Mouse (Mus musculus): Measurements from ENCODE around the gene Nbas.

Nbas gene

GRCm38 (mm10) chr12:13382046-13382445 lies 113.1 kb downstream of the Nbas start:
- no peak for DNase-seq (ENCODE audit: low read depth in 2 of 2, low spot score in 2 of 2)

DNA sequence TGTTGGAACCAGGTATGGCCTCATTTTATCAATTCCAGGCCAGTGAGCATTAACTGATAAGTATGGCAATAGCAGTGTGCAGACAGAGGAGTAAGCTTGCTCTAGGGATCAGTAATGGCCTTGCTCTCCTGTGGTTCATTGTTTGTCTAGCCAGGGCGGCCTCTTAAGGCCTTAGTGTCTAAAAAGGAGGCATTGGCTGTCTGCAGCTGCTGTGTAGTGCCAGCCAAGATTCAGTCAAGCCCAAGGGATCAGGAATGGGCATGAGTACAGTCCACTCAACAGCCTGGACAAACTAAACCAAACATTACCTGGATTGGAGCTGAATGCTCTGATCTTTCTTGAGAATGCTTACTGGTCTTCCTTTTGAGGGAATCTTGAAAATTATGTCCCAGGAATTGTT lies 120.7 kb downstream of the Nbas start:
- DNase-seq (ENCODE audit: low read depth in 2 of 2, low spot score in 2 of 2), result no peak

- DNase-seq (ENCODE audit: low read depth in 2 of 2, low spot score in 2 of 2), result no peak
Observed at GRCm38 (mm10) chr12:13410191-13410590, 141.3 kb downstream of the Nbas start.

- no peak for DNase-seq (ENCODE audit: low read depth in 2 of 2, low spot score in 2 of 2)
Observed at GRCm38 (mm10) chr12:13418651-13419050, 149.7 kb downstream of the Nbas start.

DNA sequence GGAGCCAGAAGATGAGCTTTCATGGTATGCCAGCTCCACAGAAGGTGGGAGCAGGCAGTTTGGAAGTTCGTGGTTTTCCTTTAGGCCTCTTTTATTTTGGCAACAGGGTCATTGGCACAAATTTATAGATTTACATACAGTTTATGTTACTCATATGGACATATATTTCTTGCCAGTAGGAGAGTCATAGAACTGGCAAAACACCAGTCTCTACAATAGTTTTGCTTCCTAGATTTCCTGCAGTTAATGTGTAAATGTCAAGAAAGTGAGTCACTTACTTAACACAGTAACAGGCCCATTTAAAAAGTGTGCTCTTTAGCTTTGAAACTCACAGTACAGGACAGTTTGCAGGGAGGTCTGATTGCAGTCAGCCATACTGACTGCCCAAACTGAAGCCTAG lies 161.3 kb downstream of the Nbas start:
- no peak for DNase-seq (ENCODE audit: low read depth in 2 of 2, low spot score in 2 of 2)

DNA sequence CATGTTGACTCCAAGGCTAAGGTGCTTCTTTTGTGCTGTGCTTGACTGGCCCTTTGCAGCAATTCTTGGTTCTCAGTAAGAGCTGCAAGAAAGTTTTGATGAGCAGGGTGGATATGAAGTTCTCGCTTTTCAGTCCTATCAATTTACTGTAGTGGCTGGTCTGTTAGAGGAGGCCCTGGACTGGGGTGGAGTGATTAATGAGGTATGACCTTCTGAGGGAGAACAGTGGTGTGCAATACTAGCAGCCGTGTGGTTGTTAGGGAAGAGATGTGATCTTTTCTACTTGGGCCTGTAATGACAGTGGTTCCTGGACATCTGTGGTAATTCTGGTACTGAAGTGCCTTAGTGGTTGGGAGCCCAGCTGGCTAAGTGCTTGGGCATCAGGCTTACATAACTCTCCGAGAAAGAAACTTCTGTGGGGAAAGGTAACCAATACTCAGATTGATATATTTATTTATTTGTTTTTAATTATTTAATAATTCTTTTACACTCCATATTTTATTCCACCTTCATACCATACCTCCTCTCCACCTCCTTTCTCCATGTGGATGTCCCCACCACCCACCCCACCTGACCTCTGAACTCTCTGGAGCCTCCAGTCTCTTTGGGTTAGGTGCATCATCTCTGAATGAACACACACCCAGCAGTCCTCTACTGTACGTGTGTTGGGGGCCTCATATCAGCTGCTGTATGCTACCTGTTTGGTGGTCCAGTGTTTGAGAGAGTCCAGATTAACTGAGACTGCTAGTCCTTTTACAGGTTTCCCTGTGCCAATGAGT lies 175.9 kb downstream of the Nbas start:
- no peak for DNase-seq (ENCODE audit: low read depth in 2 of 2, low spot score in 2 of 2)

DNA sequence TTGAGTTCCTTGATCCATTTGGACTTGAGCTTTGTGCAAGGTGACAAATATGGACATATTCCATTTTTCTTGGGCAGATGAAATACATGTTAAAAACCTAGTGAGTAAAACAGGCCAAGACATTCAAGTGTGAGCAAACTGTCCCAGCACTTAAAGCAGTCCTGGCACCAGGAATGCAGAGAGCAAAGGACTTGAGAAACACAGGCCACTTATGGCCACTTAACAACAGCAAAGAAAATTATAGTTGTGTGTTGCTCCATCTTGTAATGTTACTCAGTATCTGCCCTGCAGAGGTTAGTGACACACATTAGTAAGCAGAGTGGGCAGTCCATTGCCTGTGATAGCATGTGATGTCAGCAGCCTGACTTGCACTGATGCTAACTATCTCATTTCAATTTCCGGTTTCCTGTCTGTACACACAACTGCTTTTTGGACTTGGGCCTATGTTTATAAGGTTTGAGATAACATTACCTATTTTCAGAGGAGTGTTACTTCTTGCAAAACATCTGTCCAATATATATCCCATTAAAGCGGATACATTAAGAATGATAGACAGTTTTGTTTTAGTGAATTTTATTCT lies 176.6 kb downstream of the Nbas start:
- DNase-seq (ENCODE audit: low read depth in 2 of 2, low spot score in 2 of 2), result no peak

DNA sequence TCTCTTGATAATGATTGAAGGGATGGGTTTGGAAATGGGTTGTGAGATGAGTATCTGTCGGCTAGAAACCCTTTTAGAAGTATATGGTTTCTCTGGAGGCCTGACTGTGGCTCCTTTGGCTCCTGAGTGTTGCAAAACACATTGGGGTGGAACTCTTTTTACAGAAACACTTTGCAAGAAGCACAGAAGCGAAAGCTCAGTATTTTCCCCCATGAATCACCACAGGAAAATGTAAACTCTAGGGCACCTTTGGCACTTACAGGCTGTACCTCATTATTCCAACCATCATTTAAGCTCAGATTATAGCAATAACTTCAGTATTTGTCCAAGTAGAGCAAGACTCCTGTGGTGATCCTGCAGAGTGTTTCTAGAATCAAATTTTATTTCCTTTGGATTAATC lies 180.0 kb downstream of the Nbas start:
- DNase-seq (ENCODE audit: low read depth in 2 of 2, low spot score in 2 of 2), result no peak

DNA sequence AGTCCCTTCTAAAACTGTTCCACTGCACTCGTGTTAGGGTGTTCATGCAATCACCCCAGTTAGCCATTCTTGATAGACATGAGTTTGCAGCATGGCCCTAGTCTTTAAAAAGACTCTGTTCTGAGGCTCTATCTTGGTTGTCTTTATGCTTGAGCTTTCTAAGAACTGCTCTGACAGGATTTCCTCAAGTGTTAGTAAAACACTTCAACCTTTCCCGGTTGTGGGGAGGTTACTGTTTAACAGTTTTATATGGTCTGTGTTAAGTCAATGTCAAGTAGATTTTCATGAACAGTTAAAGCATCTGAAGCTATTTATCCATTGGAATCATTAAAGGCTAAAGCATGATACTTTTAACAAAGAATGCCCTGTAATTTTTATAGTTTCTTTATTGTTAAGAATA lies 183.1 kb downstream of the Nbas start:
- no peak for DNase-seq (ENCODE audit: low read depth in 2 of 2, low spot score in 2 of 2)

DNA sequence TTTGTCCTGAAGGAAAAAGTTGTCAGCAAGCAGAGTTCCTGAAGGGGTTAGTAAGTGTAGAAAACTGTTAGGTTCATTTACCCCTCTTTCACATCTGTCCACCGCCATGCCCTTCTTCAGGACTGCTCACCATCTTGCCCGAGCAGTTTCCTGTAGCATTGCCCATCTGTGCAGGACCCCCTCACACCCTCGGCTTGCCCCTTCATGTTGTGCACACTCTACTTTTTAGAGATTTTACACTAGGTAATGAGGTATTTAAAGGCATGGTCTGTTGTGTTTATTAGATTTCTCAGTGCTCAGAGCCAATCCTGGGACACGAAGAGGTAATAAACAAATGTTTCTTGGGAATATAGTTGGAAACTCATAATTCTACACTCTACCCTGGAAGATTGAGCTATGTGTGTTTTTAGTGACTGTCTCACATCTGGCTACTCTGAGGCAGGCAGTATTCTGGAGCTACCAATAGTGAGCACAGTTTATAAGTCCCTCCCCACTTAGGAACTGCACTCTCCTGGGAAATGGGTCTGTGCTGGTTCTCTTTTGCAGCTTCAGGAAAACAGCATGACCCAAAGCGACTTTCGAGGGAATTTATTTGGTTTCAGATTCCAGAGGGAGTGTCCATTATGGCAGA lies 191.4 kb downstream of the Nbas start:
- DNase-seq (ENCODE audit: low read depth in 2 of 2, low spot score in 2 of 2), result no peak

DNA sequence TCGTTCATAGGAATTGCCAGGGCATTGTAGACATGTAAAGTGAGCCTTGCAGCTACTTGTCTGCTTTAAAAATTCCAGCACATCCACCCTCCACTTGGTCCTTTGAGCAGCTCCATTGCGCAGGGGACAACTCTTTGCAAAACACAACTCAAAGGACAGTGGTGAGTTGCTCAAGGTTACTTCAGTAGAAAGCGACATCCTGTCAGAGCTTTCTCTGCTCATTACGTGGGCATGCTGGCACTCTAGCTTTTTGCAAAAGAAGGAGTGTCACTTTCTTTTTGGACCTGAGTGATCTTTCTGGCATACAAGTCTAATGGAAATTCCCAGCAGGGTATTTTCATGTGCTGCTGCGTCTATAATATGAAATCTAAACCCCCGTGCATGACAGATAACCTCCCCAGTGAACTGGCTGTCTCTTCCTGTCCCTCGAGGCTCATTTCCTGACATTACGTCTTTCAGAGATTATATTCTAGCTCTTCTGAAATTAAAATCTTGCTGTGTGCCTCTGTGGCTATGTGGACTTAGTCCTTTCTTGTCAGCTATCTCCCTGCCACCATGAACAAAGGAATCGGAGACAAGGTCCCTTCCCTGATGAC lies 192.7 kb downstream of the Nbas start:
- no peak for DNase-seq (ENCODE audit: low read depth in 2 of 2, low spot score in 2 of 2)

- no peak for DNase-seq (ENCODE audit: low read depth in 2 of 2, low spot score in 2 of 2)
Observed at GRCm38 (mm10) chr12:13462397-13462796, 193.5 kb downstream of the Nbas start.

DNA sequence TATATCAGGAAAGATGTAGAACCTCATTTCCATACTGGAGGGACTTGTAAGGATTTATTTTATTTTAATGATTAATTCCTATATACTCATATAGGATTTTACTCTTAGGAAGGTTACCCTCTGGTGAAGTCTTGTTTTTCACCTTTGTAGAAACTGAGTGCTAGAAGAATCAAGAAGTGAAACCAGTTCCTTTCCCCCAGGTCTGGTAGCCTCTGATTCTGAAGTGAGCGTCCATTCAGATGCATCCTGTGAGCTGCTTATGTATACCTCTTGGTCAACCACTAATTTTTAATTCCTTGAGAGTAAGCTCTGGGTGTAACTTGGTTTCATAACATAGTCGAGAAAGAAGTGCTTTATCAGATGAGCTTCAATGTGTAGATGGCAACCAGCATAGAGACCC lies 196.6 kb downstream of the Nbas start:
- no peak for DNase-seq (ENCODE audit: low read depth in 2 of 2, low spot score in 2 of 2)

DNA sequence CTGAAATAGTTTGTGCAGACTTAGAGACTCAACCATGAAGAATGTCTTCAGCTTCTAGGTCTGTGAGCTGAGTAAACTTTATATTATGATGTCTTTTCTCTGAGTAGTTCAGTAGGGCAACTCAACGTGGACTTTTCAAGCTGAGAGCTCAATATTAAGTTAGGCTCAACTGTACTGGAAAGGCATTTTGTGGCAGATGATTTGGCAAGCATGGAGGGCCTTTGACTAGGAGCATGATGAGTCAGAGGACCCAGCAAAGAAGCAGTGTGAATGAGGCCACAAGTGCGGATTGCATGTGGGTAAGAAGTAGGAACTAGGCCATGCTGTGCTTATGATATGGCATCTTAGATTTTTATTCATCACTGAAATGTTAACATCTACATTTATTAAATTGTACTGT lies 205.9 kb downstream of the Nbas start:
- no peak for DNase-seq (ENCODE audit: low read depth in 2 of 2, low spot score in 2 of 2)

GRCm38 (mm10) chr12:13479163-13479562 lies 210.2 kb downstream of the Nbas start:
- DNase-seq (ENCODE audit: low read depth in 2 of 2, low spot score in 2 of 2), result no peak

DNA sequence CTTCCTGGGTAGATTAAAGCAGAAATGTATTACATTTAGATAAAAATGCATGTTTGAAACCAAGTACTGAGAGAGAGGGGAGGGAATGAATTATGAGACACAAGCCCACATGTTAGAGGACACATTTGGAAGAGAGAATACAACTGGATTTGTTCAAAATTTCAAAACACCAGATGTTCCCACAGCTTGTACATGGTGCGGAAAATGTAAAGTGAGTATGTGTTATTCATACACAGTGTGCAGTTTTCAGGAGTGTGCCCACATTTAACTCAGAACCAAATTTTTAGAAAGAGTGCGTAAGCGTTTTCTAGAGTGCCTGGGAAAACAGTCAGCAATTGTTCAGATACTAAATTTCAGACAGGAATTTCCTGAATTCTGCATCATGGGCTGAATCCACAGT lies 217.3 kb downstream of the Nbas start:
- no peak for DNase-seq (ENCODE audit: low read depth in 2 of 2, low spot score in 2 of 2)

DNA sequence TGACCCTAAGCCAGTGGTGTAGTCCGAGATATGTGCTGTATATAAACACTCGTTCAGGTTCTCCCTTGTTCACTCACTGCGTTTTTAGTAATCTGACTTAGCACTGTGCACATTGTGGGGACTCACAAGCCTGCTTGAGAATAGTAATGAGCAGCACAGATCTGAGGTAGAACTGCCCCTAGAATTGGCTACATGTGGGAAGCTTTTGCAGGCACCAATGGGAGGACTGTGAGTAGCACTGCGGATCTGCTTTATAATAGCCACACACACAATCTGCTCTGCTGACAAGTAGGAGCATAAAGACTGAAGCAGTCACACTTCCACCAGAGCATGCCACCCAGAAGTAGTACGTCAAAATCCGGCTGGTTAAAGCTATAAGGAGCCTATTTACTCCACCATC lies 228.3 kb downstream of the Nbas start:
- no peak for DNase-seq (ENCODE audit: low read depth in 2 of 2, low spot score in 2 of 2)

DNA sequence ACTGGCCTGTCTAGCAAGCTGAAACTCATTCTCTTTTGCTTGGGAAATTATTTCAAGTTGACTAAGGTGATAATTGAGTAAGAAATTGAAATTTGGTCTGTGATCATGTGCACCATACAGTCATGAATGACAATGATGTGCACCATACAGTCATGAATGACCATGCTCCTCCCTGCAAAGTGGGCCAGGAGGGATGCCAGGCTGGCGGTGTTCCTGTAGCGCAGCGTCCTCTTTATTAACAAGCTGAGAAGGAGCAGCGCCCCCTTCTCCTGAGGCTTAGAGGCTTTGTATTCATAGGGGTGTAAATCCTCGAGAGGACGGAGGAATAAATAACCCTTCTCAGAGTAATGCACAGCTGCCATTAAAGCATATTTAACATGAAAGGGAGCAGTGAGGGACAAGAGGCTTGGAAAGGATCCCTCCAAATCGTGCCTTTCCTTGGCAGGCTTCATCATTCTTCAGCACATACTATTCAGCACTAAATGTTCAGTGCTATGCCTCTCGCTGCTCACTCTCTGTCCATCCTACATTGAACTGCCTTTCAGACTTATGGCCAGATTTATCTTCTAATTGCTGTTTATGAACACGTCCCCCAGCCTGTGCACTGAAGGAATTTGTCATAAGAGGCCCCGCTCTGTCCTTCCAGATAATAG lies 230.4 kb downstream of the Nbas start:
- no peak for DNase-seq (ENCODE audit: low read depth in 2 of 2, low spot score in 2 of 2)

DNA sequence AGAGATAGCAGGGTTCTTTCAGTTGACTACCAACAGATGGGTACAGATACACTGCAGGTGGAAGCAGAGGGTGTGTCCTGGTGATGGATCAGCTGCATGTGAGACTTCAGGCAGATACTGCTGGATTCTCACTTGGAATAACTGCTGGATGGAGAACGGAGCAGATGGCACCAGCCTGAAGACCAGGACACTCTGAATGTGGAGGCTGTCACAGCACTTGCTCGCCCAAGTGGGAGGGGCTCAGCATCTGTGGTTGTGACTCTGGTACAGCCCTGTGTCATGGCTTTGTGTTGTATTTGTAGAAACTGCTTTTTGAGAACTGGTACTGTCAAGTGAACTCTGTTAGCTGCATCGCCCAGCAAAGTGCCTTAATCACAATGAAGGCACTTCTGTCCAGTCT lies 231.3 kb downstream of the Nbas start:
- DNase-seq (ENCODE audit: low read depth in 2 of 2, low spot score in 2 of 2), result no peak

DNA sequence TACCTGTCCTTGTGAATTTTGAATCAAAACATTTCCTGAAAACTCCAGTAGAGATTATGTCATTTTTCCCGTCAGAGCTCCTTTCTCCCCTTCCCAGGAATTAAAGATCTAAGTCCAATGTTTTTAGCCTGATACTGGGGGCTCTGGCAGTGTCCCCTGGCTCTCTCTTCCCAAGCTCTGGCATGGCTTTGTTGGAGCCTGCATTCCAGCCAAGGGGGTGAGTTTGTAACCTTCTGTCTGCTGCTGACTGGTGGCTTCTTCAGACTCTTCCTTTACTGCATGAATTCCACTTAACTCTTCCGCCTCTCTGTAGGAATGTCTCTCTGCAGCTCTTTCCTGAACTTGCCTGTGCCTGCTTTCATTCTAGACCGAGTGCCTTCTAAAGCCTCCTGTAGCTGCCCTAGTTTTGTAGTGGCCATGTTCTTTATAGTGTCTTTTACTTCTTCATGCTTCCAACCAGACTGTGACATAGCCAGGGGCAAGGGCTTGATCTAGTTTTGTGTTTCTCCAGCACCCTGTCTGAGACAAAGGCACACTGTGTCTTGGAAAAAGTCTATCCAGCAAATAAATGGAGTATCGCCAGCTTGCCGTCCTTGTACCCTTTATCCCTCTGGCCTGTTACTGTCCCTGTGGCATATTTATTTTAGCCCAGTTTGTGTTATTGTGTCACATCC lies 236.0 kb downstream of the Nbas start:
- no peak for DNase-seq (ENCODE audit: low read depth in 2 of 2, low spot score in 2 of 2)

DNA sequence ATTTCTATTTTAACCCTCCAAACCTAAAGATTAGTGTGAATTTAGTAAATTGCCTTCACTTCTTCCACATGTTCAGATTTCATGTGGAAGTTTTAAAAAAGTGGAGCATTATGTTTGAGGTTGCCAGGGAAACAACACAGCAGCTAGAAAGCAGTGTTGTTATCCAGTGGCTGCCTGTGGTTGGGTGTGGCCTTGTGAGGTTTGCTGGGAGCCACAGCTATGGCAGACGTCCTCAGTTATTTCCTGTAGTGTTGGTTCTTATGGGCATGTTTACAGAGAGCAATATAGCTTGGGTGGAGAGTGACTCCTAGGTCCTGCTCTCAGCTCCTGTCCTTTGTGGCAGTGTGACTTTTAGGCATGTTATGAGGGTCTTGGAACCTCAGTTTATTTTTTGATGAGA lies 249.1 kb downstream of the Nbas start:
- DNase-seq (ENCODE audit: low read depth in 2 of 2, low spot score in 2 of 2), result peak; percentile 29 to 46
